Mouse (Mus musculus) splenic B cell, adult 2 months (primary cell): ENCODE data around the gene Ier3.

ENCODE experiments used
- DNase-seq: peaks from one replicate; pipeline ENCODE4 v3.0.0-alpha.2; 2011; ENCODE audit warnings: low read depth, low spot score
- H3K27me3 ChIP-seq: 2 replicates; pipeline ENCODE4 v1.6.1; 2012; ENCODE audit warnings: mild to moderate bottlenecking, low read length, moderate library complexity, mixed read lengths; ENCODE audit not compliant: control insufficient read depth, poor library complexity, insufficient read depth, severe bottlenecking
- H3K36me3 ChIP-seq: 2 replicates; pipeline ENCODE4 v1.6.1; 2012; ENCODE audit warnings: mild to moderate bottlenecking, low read length, moderate library complexity, mixed read lengths; ENCODE audit not compliant: control insufficient read depth, poor library complexity, insufficient read depth, severe bottlenecking

Ier3 gene

DNA sequence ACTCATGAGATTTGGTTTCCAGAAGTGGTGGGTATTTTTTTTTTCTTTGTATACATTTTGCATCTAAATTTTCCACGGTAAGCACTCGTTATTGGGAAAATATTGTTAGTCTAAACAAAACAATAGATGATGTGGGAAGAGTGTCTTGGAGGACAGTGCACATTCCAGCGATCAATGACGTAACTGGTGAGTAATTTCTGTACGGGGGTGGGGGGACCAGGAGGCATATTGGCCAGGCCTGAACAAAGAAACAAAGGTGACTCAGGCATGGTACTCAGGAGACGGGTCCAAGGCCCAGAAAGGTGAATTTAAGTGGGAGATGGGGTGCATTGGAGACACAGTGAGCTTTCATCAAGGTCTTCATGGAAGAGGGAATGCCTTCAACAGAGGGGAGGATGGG lies 25.8 kb upstream of the Ier3 start:
- DNase-seq, result no peak
- H3K36me3 ChIP-seq, result no peaks in the 10 kb centered on the region
- no peaks in the 10 kb centered on the region for H3K27me3 ChIP-seq

DNA sequence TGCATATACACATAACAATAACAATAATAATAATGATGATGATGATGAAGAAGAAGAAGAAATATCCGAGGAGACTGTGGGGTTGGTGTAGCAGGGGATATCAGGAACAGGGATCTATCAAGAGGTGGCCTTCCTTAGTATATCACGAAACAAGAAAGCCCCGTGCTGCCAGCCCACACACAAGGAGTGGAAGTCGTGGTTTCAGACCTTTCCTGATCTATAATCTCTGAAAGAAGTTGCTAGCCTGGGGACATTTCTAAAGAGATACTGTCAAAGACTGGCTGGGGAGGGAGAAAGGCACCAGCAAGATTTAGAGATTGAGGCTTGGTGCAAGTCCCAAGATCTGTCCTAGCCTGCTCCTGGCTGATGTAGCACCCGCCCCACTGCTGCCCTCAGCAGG lies 24.6 kb upstream of the Ier3 start:
- H3K27me3 ChIP-seq, result no peaks in the 10 kb centered on the region
- no peaks in the 10 kb centered on the region for H3K36me3 ChIP-seq
- DNase-seq, result no peak

DNA sequence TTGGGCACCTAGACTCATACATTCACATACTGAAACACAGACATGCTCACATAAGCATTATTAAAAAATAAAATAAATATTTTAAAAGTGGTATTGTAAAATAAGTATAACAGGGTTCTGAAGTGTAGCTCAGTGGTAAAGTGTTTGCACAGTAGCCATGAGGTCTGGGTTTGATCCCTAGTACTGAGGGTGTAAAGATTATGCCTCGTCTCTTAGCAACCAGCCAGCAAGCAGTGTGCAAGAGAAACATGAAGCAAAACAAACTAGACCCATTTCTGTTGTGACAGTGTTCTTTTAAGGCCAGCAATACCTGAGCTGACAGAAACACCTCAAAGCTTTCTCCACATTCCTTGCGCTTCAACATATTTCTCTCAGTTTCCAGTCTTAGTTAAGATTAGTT lies 20.6 kb upstream of the Ier3 start:
- no peak for DNase-seq
- Histone ChIP-seq H3K36me3 (no peaks in the 10 kb centered on the region), H3K27me3 (no peaks in the 10 kb centered on the region)

DNA sequence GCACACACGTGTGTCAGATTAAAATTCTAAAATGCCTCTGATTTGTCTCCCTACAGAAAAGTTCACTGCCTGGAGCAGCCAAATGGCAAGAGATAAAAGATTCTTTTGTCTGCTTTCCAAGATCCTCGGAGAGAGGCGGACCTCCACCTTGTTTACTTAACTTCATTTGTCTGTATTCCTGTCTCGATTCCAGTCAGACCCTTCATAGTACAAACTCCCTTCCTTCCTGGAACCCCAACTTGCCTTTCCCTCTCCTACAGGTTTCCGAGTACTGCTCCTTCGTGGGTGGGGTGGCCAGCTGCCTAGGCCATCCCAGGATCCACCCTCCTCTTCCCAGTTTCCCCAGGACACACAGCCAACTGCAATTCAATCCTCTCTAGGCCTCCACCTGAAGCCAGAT lies 18.5 kb upstream of the Ier3 start:
- H3K27me3 ChIP-seq, result no peaks in the 10 kb centered on the region
- H3K36me3 ChIP-seq, result no peaks in the 10 kb centered on the region
- no peak for DNase-seq

DNA sequence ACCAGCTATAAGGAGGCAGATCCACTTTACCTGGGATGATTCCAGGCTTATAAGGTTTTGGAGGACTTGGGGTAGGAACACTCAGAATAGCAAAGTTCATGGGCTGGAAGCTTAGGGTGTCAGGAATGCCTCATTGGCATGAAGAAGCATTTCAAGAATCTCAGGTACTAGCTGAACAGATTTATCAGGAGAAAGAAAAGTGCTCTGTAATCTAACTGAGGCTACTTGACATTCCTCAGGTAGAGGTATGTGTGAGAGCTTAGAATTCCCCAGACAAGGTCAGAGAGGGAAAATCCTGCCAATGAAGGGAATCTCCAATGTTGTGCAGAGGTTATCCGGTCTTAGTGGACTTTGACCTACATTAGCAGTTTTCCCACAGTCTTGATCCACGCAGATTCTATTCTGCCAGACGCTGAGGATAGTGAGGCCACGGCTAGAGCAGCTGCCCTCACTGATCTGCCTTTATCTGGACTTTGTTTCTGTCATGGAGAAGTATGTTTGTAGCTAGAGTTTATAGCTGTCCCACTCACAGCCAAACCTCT lies 17.6 kb upstream of the Ier3 start:
- Histone ChIP-seq H3K27me3 (no peaks in the 10 kb centered on the region), H3K36me3 (no peaks in the 10 kb centered on the region)
- DNase-seq, result no peak

DNA sequence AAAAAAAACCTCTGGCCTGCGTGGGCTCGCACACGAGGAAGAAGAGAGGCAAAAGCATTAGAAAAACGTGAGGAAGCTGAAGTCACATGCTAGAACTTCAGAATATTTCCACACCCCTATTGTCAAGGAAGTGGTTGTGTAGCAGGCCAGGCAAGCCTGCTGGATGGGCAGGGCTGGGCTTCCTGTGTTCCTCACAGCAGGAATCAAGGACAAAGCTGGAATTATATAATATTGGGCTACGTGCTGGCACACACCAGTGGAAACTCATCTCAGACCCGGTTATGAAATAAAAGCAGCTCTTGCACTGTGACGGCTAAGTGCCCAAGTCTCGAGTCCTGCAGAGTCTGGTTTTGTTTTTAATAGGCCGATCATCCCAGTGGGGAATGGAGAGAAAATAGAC lies 13.4 kb upstream of the Ier3 start:
- H3K27me3 ChIP-seq, result no peaks in the 10 kb centered on the region
- no peak for DNase-seq
- no peaks in the 10 kb centered on the region for H3K36me3 ChIP-seq

DNA sequence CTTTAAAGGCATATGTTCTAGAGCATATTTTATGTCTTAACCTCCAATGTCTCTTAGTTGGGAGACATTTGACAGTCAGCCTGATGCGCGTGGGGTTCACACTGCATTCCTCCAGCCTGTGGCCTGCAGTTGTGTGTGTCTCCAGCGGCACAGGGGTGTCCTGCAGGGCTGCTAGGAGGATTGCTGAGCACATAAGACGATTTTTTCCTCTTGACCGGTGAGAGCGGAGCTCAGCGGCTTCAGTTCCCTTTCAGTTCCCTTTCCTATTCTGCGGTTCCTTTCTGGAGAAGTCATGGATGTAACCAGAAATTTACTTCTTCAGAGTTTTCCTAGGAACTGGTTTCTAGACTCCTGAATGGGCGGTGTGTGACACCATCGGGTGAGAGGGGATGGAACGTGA lies 12.1 kb upstream of the Ier3 start:
- no peaks in the 10 kb centered on the region for H3K27me3 ChIP-seq
- no peaks in the 10 kb centered on the region for H3K36me3 ChIP-seq
- no peak for DNase-seq

DNA sequence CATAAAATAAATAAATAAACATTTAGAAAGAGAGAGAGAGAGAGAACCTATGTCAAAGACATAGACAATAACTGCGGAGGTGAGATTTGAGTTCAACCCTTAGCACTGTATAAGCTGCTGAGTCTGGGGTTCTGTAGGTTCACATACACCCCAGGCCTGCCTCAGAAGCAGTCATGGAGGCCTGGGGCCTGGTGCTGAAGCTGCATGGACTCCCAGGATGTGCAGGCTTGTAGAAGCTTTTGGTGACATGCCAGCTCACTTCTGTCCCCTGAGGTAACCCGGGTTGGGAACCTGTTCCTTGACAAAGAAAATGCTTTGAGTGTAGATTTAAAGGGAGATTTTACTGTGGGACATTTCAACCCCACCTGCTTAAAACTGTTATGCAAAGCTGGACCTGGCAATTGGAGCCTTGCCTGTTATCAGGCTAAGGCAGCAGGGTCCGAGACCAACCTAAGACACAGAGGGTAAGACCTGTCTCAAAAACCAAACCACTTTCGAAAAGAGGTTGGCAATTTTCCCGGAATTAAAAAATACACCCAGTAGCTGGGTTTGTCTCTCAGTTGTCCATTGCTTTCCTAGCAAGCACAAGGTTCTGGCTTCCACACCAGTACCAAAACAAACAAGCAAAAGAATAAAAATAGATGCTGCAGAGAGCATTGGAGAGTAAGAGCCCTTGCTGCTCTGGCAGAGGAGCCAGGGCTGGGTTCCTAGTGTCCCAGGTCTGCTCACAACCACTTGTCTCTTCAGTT lies 10.4 kb upstream of the Ier3 start:
- DNase-seq, result no peak
- H3K27me3 ChIP-seq, result no peaks in the 10 kb centered on the region
- no peaks in the 10 kb centered on the region for H3K36me3 ChIP-seq

DNA sequence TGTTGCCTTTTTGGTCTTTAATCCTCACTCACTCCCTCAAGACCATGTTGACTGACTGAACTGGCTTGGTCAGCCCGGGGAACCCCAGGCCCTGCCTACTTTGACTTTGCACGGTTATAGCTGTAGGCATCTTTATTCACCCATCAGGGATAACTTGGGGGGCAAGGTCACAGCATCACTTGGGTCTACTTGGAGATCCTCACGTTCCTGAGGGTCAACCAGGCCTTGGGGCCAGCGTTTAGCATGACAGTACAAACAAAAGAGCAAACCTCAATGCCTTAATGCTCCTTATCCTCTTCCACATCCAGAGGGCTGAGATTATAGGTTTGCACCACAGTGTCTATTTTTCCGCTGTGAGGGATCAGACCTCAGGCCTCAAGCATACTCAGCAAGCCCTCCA lies 9.2 kb upstream of the Ier3 start:
- no peak for DNase-seq
- no peaks in the 10 kb centered on the region for H3K36me3 ChIP-seq
- no peaks in the 10 kb centered on the region for H3K27me3 ChIP-seq

DNA sequence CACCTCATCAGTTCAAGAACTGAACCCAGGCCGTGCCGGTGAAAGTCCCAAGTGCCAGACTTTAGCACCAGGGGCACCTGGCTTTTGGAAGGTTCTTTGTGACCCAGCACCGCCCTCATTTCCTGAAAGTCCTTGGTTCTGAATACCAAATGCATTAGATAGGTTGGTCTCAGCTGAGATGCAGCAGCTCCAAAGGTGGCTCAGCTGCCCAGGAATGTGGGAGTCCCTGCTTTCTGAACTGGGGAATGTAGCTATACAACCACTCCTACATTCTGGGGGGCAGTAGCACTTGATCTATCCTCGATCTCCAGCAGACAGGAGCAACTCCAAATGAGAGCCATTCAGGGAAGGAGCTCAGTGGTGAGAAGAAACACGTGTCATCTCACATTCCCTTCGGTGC lies 8.7 kb upstream of the Ier3 start:
- DNase-seq, result no peak
- no peaks in the 10 kb centered on the region for H3K27me3 ChIP-seq
- no peaks in the 10 kb centered on the region for H3K36me3 ChIP-seq

DNA sequence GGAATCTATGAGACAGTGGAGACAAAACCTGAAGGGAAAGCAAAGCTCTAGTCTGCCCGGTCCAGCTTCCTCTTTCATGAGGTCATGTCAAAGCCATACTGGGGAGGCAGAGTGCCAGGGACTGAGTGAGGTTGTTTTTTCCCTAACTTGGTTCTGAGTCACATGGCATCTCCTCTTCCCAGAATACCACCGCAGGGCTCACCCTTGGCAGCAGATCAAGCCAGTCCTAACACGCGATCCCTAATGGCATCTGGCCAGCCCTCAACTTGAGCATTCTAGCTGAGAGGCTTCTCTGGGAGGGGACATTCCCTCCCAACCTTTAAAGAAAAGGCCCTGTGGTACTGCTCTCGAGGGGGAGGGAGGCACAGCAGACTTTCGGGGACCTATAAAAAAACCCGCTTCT lies 8.2 kb upstream of the Ier3 start:
- DNase-seq, result no peak
- H3K36me3 ChIP-seq, result no peaks in the 10 kb centered on the region

DNA sequence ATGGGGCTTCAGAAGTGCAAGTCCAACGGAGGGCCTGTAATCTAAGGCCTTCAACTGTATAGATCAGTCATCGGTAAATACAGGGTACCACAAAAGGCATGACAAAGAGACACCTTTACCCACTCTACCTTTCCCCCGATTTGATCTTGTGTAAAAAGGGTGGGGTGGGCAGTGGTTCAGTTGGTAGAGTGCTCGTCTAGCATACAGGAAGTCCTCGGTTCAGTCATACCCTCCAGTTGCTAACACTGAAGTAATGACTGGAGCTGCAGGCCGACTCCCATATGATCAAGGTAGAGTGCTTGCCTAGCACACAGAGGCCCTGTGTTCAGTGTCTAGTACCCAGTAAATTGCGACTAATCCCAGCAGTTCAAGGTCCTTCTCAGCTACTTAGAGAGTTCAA lies 7.8 kb upstream of the Ier3 start:
- no peaks in the 10 kb centered on the region for H3K36me3 ChIP-seq
- no peak for DNase-seq
- H3K27me3 ChIP-seq, result no peaks in the 10 kb centered on the region

More for the DNA sequence above, 8.2 kb upstream of the Ier3 start:
- H3K27me3 ChIP-seq, result no peaks in the 10 kb centered on the region

DNA sequence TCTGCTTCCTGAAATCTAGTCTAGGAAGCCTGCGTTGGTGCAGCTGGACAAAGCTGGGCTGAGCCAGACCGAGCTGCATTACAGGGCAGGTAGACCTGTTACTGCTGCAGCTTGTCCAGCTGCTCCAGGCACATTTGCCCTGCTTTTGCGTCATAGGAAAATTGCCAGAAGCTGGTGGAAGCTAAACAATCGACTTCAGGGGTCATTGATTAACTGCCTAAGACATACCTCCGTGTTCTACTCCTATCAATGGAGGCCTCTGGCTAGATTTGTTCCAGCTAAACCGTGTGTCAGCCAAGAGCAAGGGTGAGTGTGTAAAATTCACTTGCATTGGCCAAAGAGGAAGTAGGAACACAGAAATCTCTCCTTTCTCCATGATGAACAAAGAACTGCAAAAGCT lies 6.8 kb upstream of the Ier3 start:
- Histone ChIP-seq H3K27me3 (no peaks in the 10 kb centered on the region), H3K36me3 (no peaks in the 10 kb centered on the region)
- no peak for DNase-seq

DNA sequence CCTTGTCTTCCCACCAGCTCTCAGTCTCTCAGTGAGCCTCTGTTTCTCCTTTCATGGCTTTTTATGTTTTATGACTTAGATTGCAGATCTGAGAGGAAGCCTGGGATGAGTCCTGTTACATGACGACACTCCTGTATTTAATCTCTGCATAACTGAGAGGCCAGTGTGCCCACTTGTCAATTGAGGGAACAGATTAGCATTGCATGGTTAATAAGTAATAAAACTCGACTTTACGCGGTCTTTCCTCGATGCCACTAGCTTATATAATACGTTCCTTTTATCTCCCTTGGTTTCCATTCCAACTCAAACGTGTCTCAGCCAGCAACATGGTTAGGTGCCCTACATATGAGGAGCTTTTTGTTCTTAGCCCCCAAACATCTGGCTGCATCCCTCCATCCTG lies 5.6 kb upstream of the Ier3 start:
- Histone ChIP-seq H3K27me3 (no peaks in the 10 kb centered on the region), H3K36me3 (no peaks in the 10 kb centered on the region)
- DNase-seq, result no peak

DNA sequence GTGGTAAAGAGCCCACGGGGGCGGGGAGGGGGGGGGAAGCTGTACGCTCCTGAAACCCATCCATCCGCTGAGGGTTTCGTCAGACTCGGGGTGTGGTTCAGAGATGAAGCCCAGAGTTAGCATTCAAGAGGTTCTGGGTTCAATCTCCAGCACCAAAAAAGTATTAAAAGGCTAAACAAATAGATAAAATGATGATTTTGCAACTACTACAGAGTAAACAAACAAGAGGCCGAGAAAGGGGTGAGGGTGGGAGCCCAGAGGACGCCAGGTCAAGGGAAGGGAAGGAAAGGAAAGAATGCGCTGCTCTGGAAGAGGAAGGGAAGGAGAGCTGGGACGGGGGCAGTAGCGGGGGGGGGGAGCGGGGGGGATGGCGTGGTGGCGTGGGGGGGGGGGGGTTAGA lies 4.8 kb upstream of the Ier3 start:
- Histone ChIP-seq H3K36me3 (no peaks in the 10 kb centered on the region), H3K27me3 (no peaks in the 10 kb centered on the region)
- no peak for DNase-seq

DNA sequence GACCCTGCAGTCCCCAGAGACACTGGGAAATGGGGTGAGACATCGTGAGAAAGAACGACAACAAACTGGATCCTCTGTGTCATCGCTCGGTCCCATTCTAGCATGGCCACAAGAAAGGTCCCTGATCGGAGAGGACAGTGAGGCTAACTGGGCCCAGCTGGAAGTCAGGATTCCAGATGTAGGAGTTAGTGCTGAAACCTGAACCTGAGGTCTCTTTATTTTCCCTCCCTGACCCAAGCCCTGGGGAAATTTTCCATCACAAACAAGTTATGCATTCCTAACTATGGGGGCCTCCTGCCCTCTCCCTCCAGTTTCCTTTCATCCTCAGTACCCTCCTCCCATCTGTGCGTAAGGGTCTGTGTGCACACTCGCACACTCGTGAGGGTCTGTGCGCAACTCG lies 4.3 kb upstream of the Ier3 start:
- DNase-seq, result no peak
- Histone ChIP-seq H3K27me3 (no peaks in the 10 kb centered on the region), H3K36me3 (no peaks in the 10 kb centered on the region)
